ENCODE assay signal across 16 mouse cellular contexts in genomic region chr2:77947161-77947870, GRCm38 (mm10).
"Had no signal": no experiment of that assay in that cellular context is flagged by ENCODE, and none has a peak within 500 bp of the region (broad histone marks: within the 10 kb centered on the region; RNA-seq: fewer than 3 reads in every experiment).

No protein-coding gene starts in this region.

- DNase-seq: heart, postnatal 10 days; heart, postnatal 14 days; heart, postnatal 36 days; heart, postnatal 4 days; kidney, adult 11 months; kidney, adult 18-20 months; kidney, adult 2 months; kidney, adult 8-10 months; kidney, adult 9 months; kidney, postnatal 10 days; kidney, postnatal 14 days; kidney, postnatal 25 days; kidney, postnatal 36 days; kidney, postnatal 4 days; layer of hippocampus, adult 9-11 months; layer of hippocampus, postnatal 36 days had no signal
